Mouse (Mus musculus) left cerebral cortex, adult 2 months (tissue): ENCODE data around the gene Akap7. TPM values are rescaled to one million over a fixed set of nuclear protein-coding genes. Genes with fewer than 3 reads are reported as not detected.
A peak's percentile ranks its signal among the peaks of the same experiment; 100 is the strongest.

ENCODE experiments used
- DNase-seq, 2 experiments: peaks; one replicate each; pipeline ENCODE4 v3.0.0; 2021 to 2022; ENCODE audit warnings: low spot score in 2 of 2, mixed read lengths in 1 of 2; ENCODE audit errors: extremely low spot score in 1 of 2
- H3K27ac ChIP-seq: fragments of 200-600 bp; 2 replicates; pipeline ENCODE4 v1.8.1; 2022
- H3K4me3 ChIP-seq: fragments of 200-600 bp; 2 replicates; pipeline ENCODE4 v1.8.1; 2022
- CTCF ChIP-seq: fragments of 200-600 bp; IDR thresholded peaks from 2 replicates; pipeline ENCODE4 v1.8.1; 2022; ENCODE audit warnings: antibody characterized with exemption, mild to moderate bottlenecking, moderate library complexity
- intact Hi-C: fragments of 180-260 bp; cut with DNase I; formaldehyde crosslinking; loops from one replicate; pipeline ENCODE4 v1.15.1; 2025
- total RNA-seq, 2 experiments: library from RNA; stranded (reverse); gene quantifications; 2 replicates each; pipeline ENCODE4 v1.2.3; 2021

Akap7 gene
- total RNA-seq, 2 experiments from 2014 or later = 65.5 to 68.1 TPM

GRCm38 (mm10) chr10:25246173-25246572, 61.5 kb downstream of the Akap7 start:
- intact Hi-C loops = loop anchor here (10.0 kb wide), 1 partner anchor 451 kb away; no protein-coding TSS in a partner anchor
- TF ChIP-seq CTCF = peak; percentile 42
- Histone ChIP-seq H3K27ac (no peak overlapping the region), H3K4me3 (no peak overlapping the region)
- no peak for DNase-seq

GRCm38 (mm10) chr10:25239156-25239555, 68.5 kb downstream of the Akap7 start:
- Histone ChIP-seq H3K4me3 (no peak overlapping the region), H3K27ac (no peak overlapping the region)
- peak; percentile 66 for TF ChIP-seq CTCF
- DNase-seq = peak; percentile 34 to 41
- intact Hi-C loops = loop anchor here (5.0 kb wide), 2 partner anchors 277 to 372 kb away; partner anchors contain the start of gene Med23

GRCm38 (mm10) chr10:25234080-25234479, 73.6 kb downstream of the Akap7 start:
- DNase-seq = no peak
- H3K4me3 ChIP-seq = no peak overlapping the region
- no peak for TF ChIP-seq CTCF
- intact Hi-C loops = no loop called here
- no peak overlapping the region for H3K27ac ChIP-seq

- no peak overlapping the region for H3K27ac ChIP-seq
- no peak for DNase-seq
- intact Hi-C loops = no loop called here
- no peak for TF ChIP-seq CTCF
- no peak overlapping the region for H3K4me3 ChIP-seq
Observed at GRCm38 (mm10) chr10:25232700-25233099, 75.0 kb downstream of the Akap7 start.

GRCm38 (mm10) chr10:25231358-25231757, 76.3 kb downstream of the Akap7 start:
- no peak for TF ChIP-seq CTCF
- intact Hi-C loops = no loop called here
- no peak overlapping the region for H3K4me3 ChIP-seq
- H3K27ac ChIP-seq = no peak overlapping the region
- no peak for DNase-seq

GRCm38 (mm10) chr10:25224371-25224770, 83.3 kb downstream of the Akap7 start:
- no peak overlapping the region for H3K4me3 ChIP-seq
- no peak overlapping the region for H3K27ac ChIP-seq
- intact Hi-C loops = no loop called here
- no peak for DNase-seq
- no peak for TF ChIP-seq CTCF

- intact Hi-C loops = no loop called here
- no peak for DNase-seq
- H3K4me3 ChIP-seq = no peak overlapping the region
- no peak for TF ChIP-seq CTCF
- H3K27ac ChIP-seq = no peak overlapping the region
Observed at GRCm38 (mm10) chr10:25220754-25221153, 86.9 kb downstream of the Akap7 start.

- H3K27ac ChIP-seq = no peak overlapping the region
- intact Hi-C loops = loop anchor here (1.0 kb wide), 2 partner anchors 259 to 351 kb away; partner anchors contain the start of gene Med23
- TF ChIP-seq CTCF = no peak
- H3K4me3 ChIP-seq = no peak overlapping the region
- DNase-seq = no peak
Observed at GRCm38 (mm10) chr10:25219901-25220495, 87.7 kb downstream of the Akap7 start.

GRCm38 (mm10) chr10:25219220-25219628, 88.4 kb downstream of the Akap7 start:
- peak; percentile 84 for TF ChIP-seq CTCF
- H3K4me3 ChIP-seq = no peak overlapping the region

GRCm38 (mm10) chr10:25218746-25219145, 88.9 kb downstream of the Akap7 start:
- Histone ChIP-seq H3K27ac (no peak overlapping the region), H3K4me3 (no peak overlapping the region)
- intact Hi-C loops = loop anchor here (1.0 kb wide), 2 partner anchors 257 to 349 kb away; partner anchors contain the start of gene Med23
- no peak for TF ChIP-seq CTCF
- no peak for DNase-seq

More at GRCm38 (mm10) chr10:25219220-25219628, 88.4 kb downstream of the Akap7 start:
- peak; percentile 69 to 79 for DNase-seq
- no peak overlapping the region for H3K27ac ChIP-seq
- intact Hi-C loops = loop anchor here (1.0 kb wide), 2 partner anchors 258 to 350 kb away; partner anchors contain the start of gene Med23

- H3K4me3 ChIP-seq = no peak overlapping the region
- H3K27ac ChIP-seq = no peak overlapping the region
- no peak for TF ChIP-seq CTCF
- no peak for DNase-seq
- intact Hi-C loops = no loop called here
Observed at GRCm38 (mm10) chr10:25215977-25216376, 91.7 kb downstream of the Akap7 start.

- TF ChIP-seq CTCF = no peak
- intact Hi-C loops = no loop called here
- no peak for DNase-seq
Observed at GRCm38 (mm10) chr10:25213716-25214115, 94.0 kb downstream of the Akap7 start.

GRCm38 (mm10) chr10:25208619-25209018, 99.1 kb downstream of the Akap7 start:
- no peak for DNase-seq
- H3K27ac ChIP-seq = no peak overlapping the region
- intact Hi-C loops = no loop called here
- no peak overlapping the region for H3K4me3 ChIP-seq
- no peak for TF ChIP-seq CTCF

More at GRCm38 (mm10) chr10:25213716-25214115, 94.0 kb downstream of the Akap7 start:
- no peak overlapping the region for H3K4me3 ChIP-seq
- no peak overlapping the region for H3K27ac ChIP-seq
